Mouse (Mus musculus): ENCODE data around the gene Olfr733. TPM values are rescaled to one million over a fixed set of nuclear protein-coding genes. Genes with fewer than 3 reads are reported as not detected.

The Olfr733 gene
- polyA plus RNA-seq (2015; fragmentation: Nextera tagmentation; extraction: Ambion mirVana), result not detected in 2 replicates

GRCm38 (mm10) chr14:50301422-50301821 is at the start of gene Olfr733:
Gene Olfr733 (minus strand): TSS chr14:50301522.

GRCm38 (mm10) chr14:50348796-50349195 is 47.5 kb upstream of the Olfr733 start, which contains the start of gene Olfr735:
Gene Olfr735 (minus strand): TSS chr14:50348872.

GRCm38 (mm10) chr14:50326661-50327060 is 25.3 kb upstream of the Olfr733 start, which contains the start of gene Olfr734:
Gene Olfr734 (minus strand): TSS chr14:50326761.

GRCm38 (mm10) chr14:50284106-50284505 is 17.2 kb downstream of the Olfr733 start, which contains the start of gene Olfr732:
Gene Olfr732 (minus strand): TSS chr14:50284206.

Other genes starting within 250 kb of the Olfr733 start
- gene Olfr726, start 210.6 kb downstream of the Olfr733 start, polyA plus RNA-seq (2015; fragmentation: Nextera tagmentation; extraction: Ambion mirVana), result not detected in 2 replicates
- not detected in 2 replicates for gene Olfr727, start 178.3 kb downstream of the Olfr733 start, polyA plus RNA-seq (2015; fragmentation: Nextera tagmentation; extraction: Ambion mirVana)
- not detected in 2 replicates for gene Olfr728, start 158.8 kb downstream of the Olfr733 start, polyA plus RNA-seq (2015; fragmentation: Nextera tagmentation; extraction: Ambion mirVana)
- gene Olfr729, start 148.6 kb downstream of the Olfr733 start, polyA plus RNA-seq (2015; fragmentation: Nextera tagmentation; extraction: Ambion mirVana), result not detected in 2 replicates
- gene Olfr730, start 113.3 kb downstream of the Olfr733 start, polyA plus RNA-seq (2015; fragmentation: Nextera tagmentation; extraction: Ambion mirVana), result not detected in 2 replicates
- not detected in 2 replicates for gene Olfr731, start 59.7 kb downstream of the Olfr733 start, polyA plus RNA-seq (2015; fragmentation: Nextera tagmentation; extraction: Ambion mirVana)
- not detected in 2 replicates for gene Olfr732, start 17.3 kb downstream of the Olfr733 start, polyA plus RNA-seq (2015; fragmentation: Nextera tagmentation; extraction: Ambion mirVana)
- not detected in 2 replicates for gene Olfr734, start 25.2 kb upstream of the Olfr733 start, polyA plus RNA-seq (2015; fragmentation: Nextera tagmentation; extraction: Ambion mirVana)
- not detected in 2 replicates for gene Olfr735, start 47.4 kb upstream of the Olfr733 start, polyA plus RNA-seq (2015; fragmentation: Nextera tagmentation; extraction: Ambion mirVana)
- gene Tlr11, start 56.4 kb upstream of the Olfr733 start, polyA plus RNA-seq (2015; fragmentation: Nextera tagmentation; extraction: Ambion mirVana), result not detected in 2 replicates
- not detected in 2 replicates for gene Olfr736, start 79.6 kb upstream of the Olfr733 start, polyA plus RNA-seq (2015; fragmentation: Nextera tagmentation; extraction: Ambion mirVana)
- gene Olfr738, start 106.0 kb upstream of the Olfr733 start, polyA plus RNA-seq (2015; fragmentation: Nextera tagmentation; extraction: Ambion mirVana), result not detected in 2 replicates
- gene Olfr739, start 117.1 kb upstream of the Olfr733 start, polyA plus RNA-seq (2015; fragmentation: Nextera tagmentation; extraction: Ambion mirVana), result not detected in 2 replicates
- not detected in 2 replicates for gene Olfr740, start 144.0 kb upstream of the Olfr733 start, polyA plus RNA-seq (2015; fragmentation: Nextera tagmentation; extraction: Ambion mirVana)
- not detected in 2 replicates for gene Olfr741, start 171.2 kb upstream of the Olfr733 start, polyA plus RNA-seq (2015; fragmentation: Nextera tagmentation; extraction: Ambion mirVana)
- not detected in 2 replicates for gene Olfr742, start 202.1 kb upstream of the Olfr733 start, polyA plus RNA-seq (2015; fragmentation: Nextera tagmentation; extraction: Ambion mirVana)
- gene Olfr743, start 220.3 kb upstream of the Olfr733 start, polyA plus RNA-seq (2015; fragmentation: Nextera tagmentation; extraction: Ambion mirVana), result not detected in 2 replicates

Data from skeletal muscle tissue, postnatal 0 days (tissue).